In genomic region chr13:43374918-43375432, GRCm38 (mm10) we compare ENCODE assay signal across 19 mouse cellular contexts. TPM values are rescaled to one million over a fixed set of nuclear protein-coding genes. Genes with fewer than 3 reads are reported as not detected.
DNase-seq lines count a peak whose midpoint lies in the region; ATAC-seq and TF ChIP-seq lines count a peak whose summit lies in the region.
"Had no signal": no experiment of that assay in that cellular context is flagged by ENCODE, and none has a peak within 500 bp of the region (broad histone marks: within the 10 kb centered on the region; RNA-seq: fewer than 3 reads in every experiment).

No protein-coding gene starts in this region.

- TF ChIP-seq CTCF in liver, adult 2 months (IDR thresholded peaks at IDR 0.05; ENCODE audit: low read depth, low read length), result no peak

- no peak for TF ChIP-seq POLR2A in liver, adult 2 months (IDR thresholded peaks at IDR 0.05; ENCODE audit: extremely low read depth, insufficient read depth, low read length)

- WGBS in heart, embryonic 10.5 days, result 59% methylated on average over 2 of the region's 2 CpGs
- WGBS in liver, adult 2 months, result 82% methylated on average over 2 of the region's 2 CpGs
- 55% methylated on average over 2 of the region's 2 CpGs for WGBS in embryonic facial prominence, embryonic 13.5 days

- H3K4me2 ChIP-seq in embryonic facial prominence, embryonic 13.5 days, result no peak overlapping the region
- H3K4me2 ChIP-seq: limb, embryonic 15.5 days; neural tube, embryonic 12.5 days; stomach, embryonic 15.5 days had no signal

- DNase-seq in heart, embryonic 10.5 days (ENCODE audit: low spot score), result no peak
- no peak for DNase-seq in heart, adult 8-10 months (ENCODE audit: low spot score)
- DNase-seq in liver, adult 2 months (ENCODE audit: extremely low read depth, low read depth, low spot score), result no peak
- DNase-seq in liver (no peak), R1 (ENCODE audit: low read depth, low spot score) (peak; percentile 40)
- DNase-seq in ovary, postnatal 10 days (ENCODE audit: low spot score), result no peak
- no peak for DNase-seq in layer of hippocampus, adult 9-10 months (ENCODE audit: low spot score)
- DNase-seq: cerebellum, adult 11 months; cerebellum, postnatal 14 days; spleen, adult 18-20 months; thymus, adult 2 months had no signal

- H3K9me3 ChIP-seq in heart, embryonic 10.5 days, result no peaks in the 10 kb centered on the region
- H3K9me3 ChIP-seq in embryonic facial prominence, embryonic 13.5 days, result no peaks in the 10 kb centered on the region
- H3K9me3 ChIP-seq: G1E; limb, embryonic 15.5 days; neural tube, embryonic 12.5 days; stomach, embryonic 15.5 days had no signal

- H3K27me3 ChIP-seq in heart, embryonic 10.5 days (ENCODE audit: insufficient read depth, poor library complexity, severe bottlenecking), result no peaks in the 10 kb centered on the region
- no peaks in the 10 kb centered on the region for H3K27me3 ChIP-seq in liver, adult 2 months (ENCODE audit: control insufficient read depth, insufficient read depth, low read length)
- H3K27me3 ChIP-seq in embryonic facial prominence, embryonic 13.5 days, result no peaks in the 10 kb centered on the region
- H3K27me3 ChIP-seq: limb, embryonic 15.5 days; neural tube, embryonic 12.5 days; stomach, embryonic 15.5 days had no signal

- H3K4me1 ChIP-seq in heart, embryonic 10.5 days, result 0 out of 2 replicates have a peak, but pooled peaks cover 8% of the 10 kb centered on the region
- H3K4me1 ChIP-seq in liver, adult 2 months (ENCODE audit: control insufficient read depth, insufficient read depth, low read length), result no peaks in the 10 kb centered on the region
- H3K4me1 ChIP-seq in embryonic facial prominence, embryonic 13.5 days, result no peaks in the 10 kb centered on the region
- H3K4me1 ChIP-seq: limb, embryonic 15.5 days; stomach, embryonic 15.5 days had no signal

- H3K79me2 ChIP-seq in liver, adult 2 months (ENCODE audit: control insufficient read depth, insufficient read depth, low read length), result no peaks in the 10 kb centered on the region

- H3K27ac ChIP-seq in heart, embryonic 10.5 days, result peak overlapping the region; percentile 52; the same call in 1 of the 2 replicates
- H3K27ac ChIP-seq in liver, adult 2 months (replicated peaks; ENCODE audit: insufficient read depth, low read depth, low read length), result peak overlapping the region; percentile 48
- H3K27ac ChIP-seq in embryonic facial prominence, embryonic 13.5 days, result peak overlapping the region; percentile 33; the same call in 1 of the 2 replicates
- H3K27ac ChIP-seq: limb, embryonic 15.5 days; neural tube, embryonic 12.5 days; stomach, embryonic 15.5 days had no signal

- no peak overlapping the region for H3K9ac ChIP-seq in liver, adult 2 months (ENCODE audit: low read depth, low read length)
- no peak overlapping the region for H3K9ac ChIP-seq in embryonic facial prominence, embryonic 13.5 days
- H3K9ac ChIP-seq: limb, embryonic 15.5 days; neural tube, embryonic 12.5 days; stomach, embryonic 15.5 days had no signal

- H3K36me3 ChIP-seq in heart, embryonic 10.5 days, result peaks cover 57% of the 10 kb centered on the region
- H3K36me3 ChIP-seq in liver, adult 2 months (ENCODE audit: control insufficient read depth, insufficient read depth, low read length), result peaks cover 31% of the 10 kb centered on the region
- H3K36me3 ChIP-seq in embryonic facial prominence, embryonic 13.5 days, result peaks cover 58% of the 10 kb centered on the region

- no peak overlapping the region for H3K4me3 ChIP-seq in heart, embryonic 10.5 days
- H3K4me3 ChIP-seq in liver, adult 2 months (ENCODE audit: insufficient read depth, low read depth, low read length), result no peak overlapping the region
- H3K4me3 ChIP-seq in embryonic facial prominence, embryonic 13.5 days, result no peak overlapping the region
- H3K4me3 ChIP-seq: erythroblast, embryonic 14.5 days; limb, embryonic 15.5 days; neural tube, embryonic 12.5 days; stomach, embryonic 15.5 days had no signal

- ATAC-seq in embryonic facial prominence, embryonic 13.5 days (ENCODE audit: insufficient number of reproducible peaks, insufficient read depth, low FRiP score, low TSS enrichment, low read depth), result no peak
- ATAC-seq: forebrain, embryonic 16.5 days; inflammation-experienced regulatory T-cells, adult 6 months had no signal

RNA-seq across cellular contexts. Expression of gene Sirt5, which starts 9.7 kb away (rescaled TPM):
- 22.1 and 27.2 TPM in 2 replicates for polyA plus RNA-seq in heart, embryonic 10.5 days (2016; fragmentation: Nextera tagmentation; extraction: Ambion mirVana)
- total RNA-seq in heart, adult 8-10 months (2022), result 10 to 100 TPM; 57.4 to 64.4 (median 63.0) TPM
- 16.9 and 21.6 TPM in 2 replicates for total RNA-seq in liver, adult 2 months (2014; rRNA removed)
- polyA plus RNA-seq in liver, adult 2 months (2012; rRNA removed), result 7.4 and 8.7 TPM in 2 replicates
- polyA plus RNA-seq in embryonic facial prominence, embryonic 13.5 days (2015; fragmentation: Nextera tagmentation; extraction: Ambion mirVana), result 42.6 and 43.0 TPM in 2 replicates

RNA-seq across cellular contexts. Expression of gene Nol7, which starts 23.2 kb away (rescaled TPM):
- polyA plus RNA-seq in heart, embryonic 10.5 days (2016; fragmentation: Nextera tagmentation; extraction: Ambion mirVana), result 123 and 130 TPM in 2 replicates
- 100 to 1,000 TPM in 3 of 4 experiments, 10 to 100 TPM in 1; 84.2 to 130 (median 113) TPM for total RNA-seq in heart, adult 8-10 months (2022)
- 50.3 and 55.5 TPM in 2 replicates for total RNA-seq in liver, adult 2 months (2014; rRNA removed)
- 48.9 and 55.5 TPM in 2 replicates for polyA plus RNA-seq in liver, adult 2 months (2012; rRNA removed)
- polyA plus RNA-seq in embryonic facial prominence, embryonic 13.5 days (2015; fragmentation: Nextera tagmentation; extraction: Ambion mirVana), result 151 and 163 TPM in 2 replicates
